Mouse (Mus musculus) gastrocnemius, postnatal 4 days (tissue): Measurements from ENCODE around the gene Tas2r119. TPM values are rescaled to one million over a fixed set of nuclear protein-coding genes. Genes with fewer than 3 reads are reported as not detected.

Experiments used
- DNase-seq, 2 experiments: peaks; one replicate each; pipeline ENCODE4 v3.0.0; 2021 to 2022; ENCODE audit warnings: low spot score in 2 of 2, mixed read lengths in 2 of 2
- total RNA-seq, 2 experiments: library from RNA; stranded (reverse); gene quantifications; 2 replicates each; pipeline ENCODE4 v1.2.3; 2021

Tas2r119 gene
- total RNA-seq, 2 experiments from 2014 or later: not detected

DNA sequence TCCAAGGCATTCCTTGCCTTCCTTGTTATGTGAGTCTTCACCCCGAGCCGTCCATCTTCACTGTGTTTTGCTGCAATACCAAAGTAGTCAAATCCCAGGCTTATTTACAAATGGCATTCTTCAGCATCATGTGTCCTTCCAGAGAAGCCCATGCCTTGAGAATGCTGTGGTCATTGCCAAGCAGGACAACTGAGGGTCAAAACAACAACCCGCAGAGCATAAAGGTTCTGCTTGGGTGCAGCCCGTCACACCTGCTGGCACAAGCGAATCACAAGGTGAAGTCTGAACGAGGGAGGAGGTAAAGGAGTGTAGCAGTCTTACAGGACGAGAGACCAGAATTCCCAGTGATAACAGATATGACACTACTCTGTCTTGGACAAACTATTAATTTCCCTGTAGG is 45.9 kb downstream of the Tas2r119 start:
- no peak for DNase-seq

- DNase-seq: no peak
Observed at GRCm38 (mm10) chr15:32225394-32225793, 48.3 kb downstream of the Tas2r119 start.

DNA sequence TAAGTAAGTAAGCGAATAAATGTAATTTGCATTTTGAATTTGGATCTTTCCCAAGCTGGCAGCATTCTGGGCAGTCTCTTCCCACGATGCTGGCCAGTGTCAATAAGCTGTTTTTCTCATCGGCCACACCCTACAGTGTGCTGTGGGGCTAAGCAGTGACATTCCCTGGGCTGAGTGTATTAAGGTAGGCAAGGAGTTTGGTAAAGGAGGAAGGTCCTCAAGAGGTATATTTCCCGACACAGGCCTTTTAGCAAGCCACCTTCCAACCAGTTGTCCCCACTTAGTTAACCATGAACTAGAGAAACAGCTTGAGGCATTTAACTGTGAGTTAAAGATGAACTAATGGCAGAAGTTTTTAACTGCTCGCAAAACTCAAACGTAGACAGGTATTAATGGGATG is 49.3 kb downstream of the Tas2r119 start:
- DNase-seq: no peak

DNA sequence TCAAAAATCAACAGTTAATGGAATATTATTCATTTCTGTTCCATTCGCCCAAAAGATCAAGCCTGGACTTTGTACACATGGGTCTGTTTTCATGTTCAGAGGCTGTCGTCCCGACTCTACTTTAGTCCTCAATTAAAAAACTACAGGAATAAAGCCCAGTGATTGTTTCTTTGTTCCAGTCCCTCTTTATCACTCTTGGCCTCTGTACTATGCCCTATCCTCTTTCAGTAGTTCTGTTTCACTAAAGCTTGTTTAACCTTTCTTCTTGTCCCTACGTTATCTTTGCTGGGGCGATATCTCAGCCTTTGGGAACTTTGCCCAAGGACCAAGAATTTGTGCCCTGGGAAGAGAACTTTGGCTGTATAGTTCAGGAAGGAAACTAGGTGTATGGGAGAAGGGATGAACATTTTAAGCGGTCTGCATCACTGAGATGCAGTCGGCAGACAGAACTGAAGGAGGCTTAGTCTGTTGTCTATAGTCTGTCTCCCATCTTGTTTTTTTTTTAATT is 49.9 kb downstream of the Tas2r119 start:
- no peak for DNase-seq

Other genes starting within 250 kb of the Tas2r119 start
- gene Sema5a, start 67.5 kb downstream of the Tas2r119 start, total RNA-seq: 10 to 100 TPM; 43.0 to 43.4 TPM